Mouse (Mus musculus) liver, adult 2 months (tissue): ENCODE measurements at regions not wholly inside any gene's neighbourhood (a gene's known extent, or its start where the extent isn't known, plus 50 kb on each side); places are given as distances from the start of the nearest gene placed in this dataset.

Experiments used
- DNase-seq: peaks from one replicate; pipeline ENCODE4 v3.0.0-alpha.2; 2011; ENCODE audit warnings: low read depth, low spot score; ENCODE audit errors: extremely low read depth
- H3K27ac ChIP-seq: fragments of 200-500 bp; replicated peaks from 2 replicates; pipeline ENCODE4 v1.5.1; 2012; ENCODE audit warnings: low read depth, mild to moderate bottlenecking, control low read depth, inconsistent platforms, low read length; ENCODE audit not compliant: insufficient read depth
- H3K27me3 ChIP-seq: fragments of 200-500 bp; 2 replicates; pipeline ENCODE4 v1.6.1; 2012; ENCODE audit warnings: mild to moderate bottlenecking, moderate library complexity, low read length, inconsistent platforms; ENCODE audit not compliant: control insufficient read depth, insufficient read depth
- H3K36me3 ChIP-seq: fragments of 200-500 bp; 2 replicates; pipeline ENCODE4 v1.6.1; 2012; ENCODE audit warnings: low read length, inconsistent platforms; ENCODE audit not compliant: control insufficient read depth, insufficient read depth
- H3K4me1 ChIP-seq: fragments of 200-500 bp; 2 replicates; pipeline ENCODE4 v1.6.1; 2011; ENCODE audit warnings: low read length; ENCODE audit not compliant: control insufficient read depth, insufficient read depth
- H3K4me3 ChIP-seq: fragments of 200-500 bp; 2 replicates; pipeline ENCODE4 v1.5.1; 2011; ENCODE audit warnings: low read depth, mild to moderate bottlenecking, control low read depth, low read length, moderate library complexity; ENCODE audit not compliant: insufficient read depth
- H3K79me2 ChIP-seq: fragments of 200-500 bp; 2 replicates; pipeline ENCODE4 v1.6.1; 2012; ENCODE audit warnings: inconsistent platforms, mild to moderate bottlenecking, low read length, moderate library complexity; ENCODE audit not compliant: control insufficient read depth, insufficient read depth
- H3K9ac ChIP-seq: fragments of 200-500 bp; 2 replicates; pipeline ENCODE4 v1.6.1; 2012; ENCODE audit warnings: low read depth, mild to moderate bottlenecking, control low read depth, inconsistent platforms, low read length
- CTCF ChIP-seq: fragments of 200-500 bp; IDR thresholded peaks from 2 replicates; pipeline ENCODE4 v1.5.1; 2011; ENCODE audit warnings: low read depth, low read length, control low read depth
- POLR2A ChIP-seq: fragments of 200-500 bp; IDR thresholded peaks from 2 replicates; pipeline ENCODE4 v1.6.1; 2011; ENCODE audit warnings: low read length, control low read depth; ENCODE audit not compliant: insufficient read depth; ENCODE audit errors: extremely low read depth
- WGBS: fragments of 180-500 bp; shearing (Covaris S2); methylation state at CpG from one replicate; pipeline ENCODE4 v1.1.7; 2018; 5-methylcytosine and 5-hydroxymethylcytosine counted together

- no peaks in the 10 kb centered on the region for H3K36me3 ChIP-seq
- H3K4me3 ChIP-seq, result no peak overlapping the region
- no peak overlapping the region for H3K27ac ChIP-seq
- no peak for DNase-seq
- H3K27me3 ChIP-seq, result no peaks in the 10 kb centered on the region
- H3K79me2 ChIP-seq, result no peaks in the 10 kb centered on the region
- peaks cover 7% of the 10 kb centered on the region; the same call in 1 of the 2 replicates for H3K4me1 ChIP-seq
- H3K9ac ChIP-seq, result no peak overlapping the region
- 94% methylated on average over 1 of the region's 1 CpGs for WGBS
- TF ChIP-seq CTCF, result no peak
- TF ChIP-seq POLR2A, result no peak
Observed at GRCm38 (mm10) chr14:76902962-76903757, 133.4 kb upstream of the Ccdc122 start.

DNA sequence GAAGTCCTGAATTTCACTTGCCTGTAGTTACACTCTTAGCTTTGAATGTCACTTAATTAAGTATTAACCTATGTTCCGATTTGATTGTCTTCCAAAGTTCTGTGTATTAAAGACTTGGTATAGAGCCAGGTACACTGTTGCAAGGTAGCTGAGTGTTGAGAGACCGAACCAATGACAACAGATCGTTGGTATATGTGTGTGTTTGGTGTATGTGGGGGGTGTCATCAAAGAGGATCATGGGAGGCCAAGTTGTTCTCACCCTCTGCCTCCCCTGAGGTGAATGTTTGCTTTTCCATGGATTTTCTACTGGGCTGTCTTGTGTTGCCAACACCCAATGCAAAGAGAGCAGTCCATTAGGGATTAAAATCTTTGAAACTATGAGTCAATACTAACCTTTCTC, 135.1 kb upstream of the Ccdc122 start:
- H3K9ac ChIP-seq, result no peak overlapping the region
- H3K4me3 ChIP-seq, result no peak overlapping the region
- H3K27me3 ChIP-seq, result no peaks in the 10 kb centered on the region
- no peak overlapping the region for H3K27ac ChIP-seq
- DNase-seq, result peak; percentile 77
- H3K36me3 ChIP-seq, result no peaks in the 10 kb centered on the region
- TF ChIP-seq POLR2A, result no peak
- TF ChIP-seq CTCF, result no peak
- WGBS, result 21% methylated on average over 3 of the region's 3 CpGs
- peaks cover 5% of the 10 kb centered on the region; the same call in 1 of the 2 replicates for H3K4me1 ChIP-seq
- no peaks in the 10 kb centered on the region for H3K79me2 ChIP-seq

DNA sequence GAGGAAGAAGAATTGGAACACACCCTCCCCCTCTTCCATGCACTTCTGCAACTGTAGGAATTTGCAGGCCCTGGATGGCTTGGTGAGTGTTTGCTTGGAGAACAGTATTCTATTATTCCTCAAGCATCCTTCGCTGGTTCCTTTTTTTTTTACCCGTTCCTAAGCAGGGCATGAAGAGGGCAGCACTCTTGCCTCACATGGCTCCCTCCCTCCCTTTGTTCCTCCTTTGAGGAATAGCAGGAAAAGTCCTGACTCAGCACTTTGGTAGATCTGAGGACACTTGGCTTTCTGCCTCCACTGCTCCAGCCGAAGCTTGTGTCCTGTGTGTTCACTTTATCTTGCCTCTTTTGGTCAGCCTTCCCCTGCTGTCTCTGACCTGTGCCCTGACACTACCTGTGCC, 137.2 kb upstream of the Ccdc122 start:
- H3K9ac ChIP-seq, result no peak overlapping the region
- H3K27ac ChIP-seq, result no peak overlapping the region
- H3K27me3 ChIP-seq, result no peaks in the 10 kb centered on the region
- peak; percentile 41 for DNase-seq
- no peak overlapping the region for H3K4me3 ChIP-seq
- H3K4me1 ChIP-seq, result peaks cover 5% of the 10 kb centered on the region; the same call in 1 of the 2 replicates
- H3K79me2 ChIP-seq, result no peaks in the 10 kb centered on the region
- TF ChIP-seq CTCF (no peak), POLR2A (no peak)
- no peaks in the 10 kb centered on the region for H3K36me3 ChIP-seq
- WGBS, result 38% methylated on average over 3 of the region's 3 CpGs

DNA sequence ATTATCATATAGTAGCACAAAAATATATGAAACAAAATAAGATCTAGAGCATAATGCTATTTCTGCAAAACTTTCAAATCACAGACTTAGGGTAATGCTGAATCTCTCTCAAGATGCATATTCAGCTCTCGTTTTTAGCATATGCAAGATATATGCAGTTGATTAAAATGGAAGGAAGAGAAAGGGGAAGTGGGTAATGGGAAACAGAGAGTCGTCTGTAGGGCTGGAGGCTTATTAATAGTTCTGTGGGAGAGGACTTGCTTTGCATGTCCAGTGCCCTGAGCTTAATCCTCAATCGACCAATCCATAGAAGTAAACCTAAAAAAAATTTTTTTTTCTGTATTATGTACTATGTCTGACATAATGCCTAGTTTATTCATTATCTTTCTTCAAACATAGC, 148.9 kb upstream of the Ccdc122 start:
- no peak overlapping the region for H3K4me3 ChIP-seq
- H3K4me1 ChIP-seq, result peaks cover 3% of the 10 kb centered on the region
- WGBS, result 80% methylated on average over 3 of the region's 3 CpGs
- H3K27ac ChIP-seq, result no peak overlapping the region
- DNase-seq, result no peak
- no peaks in the 10 kb centered on the region for H3K27me3 ChIP-seq
- no peaks in the 10 kb centered on the region for H3K36me3 ChIP-seq
- no peaks in the 10 kb centered on the region for H3K79me2 ChIP-seq
- H3K9ac ChIP-seq, result no peak overlapping the region
- TF ChIP-seq CTCF (no peak), POLR2A (no peak)

GRCm38 (mm10) chr14:76887201-76887600, 149.4 kb upstream of the Ccdc122 start:
- H3K36me3 ChIP-seq, result no peaks in the 10 kb centered on the region
- no peak overlapping the region for H3K27ac ChIP-seq
- no peaks in the 10 kb centered on the region for H3K27me3 ChIP-seq
- no peak overlapping the region for H3K4me3 ChIP-seq
- peaks cover 5% of the 10 kb centered on the region for H3K4me1 ChIP-seq
- H3K79me2 ChIP-seq, result no peaks in the 10 kb centered on the region
- no peak for TF ChIP-seq CTCF
- no peak for TF ChIP-seq POLR2A
- no peak overlapping the region for H3K9ac ChIP-seq
- no peak for DNase-seq
- 86% methylated on average over 3 of the region's 3 CpGs for WGBS

DNA sequence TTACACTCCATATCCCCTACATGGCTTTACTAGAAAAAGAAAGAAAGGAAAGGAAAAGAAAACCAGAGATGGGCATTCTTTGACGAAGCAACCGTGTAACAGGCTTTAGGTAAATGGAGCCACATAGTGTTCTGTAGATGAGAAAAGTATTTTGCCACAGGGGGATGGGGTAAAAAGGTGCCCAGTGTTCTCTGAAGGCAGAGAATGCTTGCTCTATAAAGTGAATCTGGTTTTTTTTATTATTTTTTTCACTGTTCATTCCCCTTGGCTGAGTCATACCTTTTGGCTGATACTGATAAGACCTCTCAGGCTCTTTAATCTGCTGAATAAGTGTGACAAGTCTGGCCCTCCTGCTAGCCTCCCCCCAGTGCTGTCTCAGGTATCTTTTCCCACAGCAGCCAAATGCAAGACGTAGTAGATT, 153.3 kb upstream of the Ccdc122 start:
- 97% methylated on average over 3 of the region's 3 CpGs for WGBS
- H3K79me2 ChIP-seq, result no peaks in the 10 kb centered on the region
- H3K27me3 ChIP-seq, result no peaks in the 10 kb centered on the region
- H3K27ac ChIP-seq, result no peak overlapping the region
- H3K9ac ChIP-seq, result no peak overlapping the region
- DNase-seq, result no peak
- peaks cover 8% of the 10 kb centered on the region for H3K4me1 ChIP-seq
- no peak for TF ChIP-seq CTCF
- no peak for TF ChIP-seq POLR2A
- no peaks in the 10 kb centered on the region for H3K36me3 ChIP-seq
- H3K4me3 ChIP-seq, result no peak overlapping the region
